Mouse (Mus musculus) forebrain, embryonic 11.5 days (tissue): ENCODE data around the gene Metap2. TPM values are rescaled to one million over a fixed set of nuclear protein-coding genes. Genes with fewer than 3 reads are reported as not detected.

Experiments used
- ATAC-seq: fragments of 200-750 bp; cut with Nextera tagmentation; replicated peaks from 2 replicates; pipeline ENCODE4 v1.8.0; 2017; ENCODE audit warnings: moderate TSS enrichment; ENCODE audit not compliant: low FRiP score
- DNase-seq: peaks from one replicate; pipeline ENCODE4 v3.0.0-alpha.2; 2017; ENCODE audit warnings: low spot score
- H3K27ac ChIP-seq: fragments of 300-500 bp; sonication (generic); 2 replicates; pipeline ENCODE4 v1.5.1; 2014; ENCODE audit warnings: low read depth, low read length
- H3K27me3 ChIP-seq: fragments of 300-500 bp; sonication (generic); 2 replicates; pipeline ENCODE4 v1.6.1; 2014; ENCODE audit warnings: mild to moderate bottlenecking, low read length, mixed read lengths; ENCODE audit not compliant: control insufficient read depth, insufficient read depth
- H3K36me3 ChIP-seq: fragments of 300-500 bp; sonication (generic); 2 replicates; pipeline ENCODE4 v1.6.1; 2014; ENCODE audit warnings: mild to moderate bottlenecking, low read length, moderate library complexity, mixed read lengths; ENCODE audit not compliant: control insufficient read depth, insufficient read depth
- H3K4me1 ChIP-seq: fragments of 300-500 bp; sonication (generic); replicated peaks from 2 replicates; pipeline ENCODE4 v1.6.1; 2014; ENCODE audit warnings: low read length, mixed read lengths; ENCODE audit not compliant: control insufficient read depth, insufficient read depth
- H3K4me2 ChIP-seq: fragments of 300-500 bp; sonication (generic); 2 replicates; pipeline ENCODE4 v1.6.1; 2014; ENCODE audit warnings: low read depth, mild to moderate bottlenecking, low read length, moderate library complexity, mixed read lengths; ENCODE audit not compliant: severe bottlenecking
- H3K4me3 ChIP-seq: fragments of 300-500 bp; sonication (generic); 2 replicates; pipeline ENCODE4 v1.5.1; 2014; ENCODE audit warnings: low read depth, low read length
- H3K9ac ChIP-seq: fragments of 300-500 bp; sonication (generic); 2 replicates; pipeline ENCODE4 v1.6.1; 2014; ENCODE audit warnings: low read length
- H3K9me3 ChIP-seq: fragments of 300-500 bp; sonication (generic); 2 replicates; pipeline ENCODE4 v1.6.1; 2016; ENCODE audit warnings: low read length, mixed read lengths; ENCODE audit not compliant: control insufficient read depth
- WGBS: fragments of 180-500 bp; shearing (Covaris S2); extraction: QIAGEN DNeasy Blood & Tissue Kit; methylation state at CpG from one replicate; pipeline ENCODE4 v1.1.7; 2014; 5-methylcytosine and 5-hydroxymethylcytosine counted together
- polyA plus RNA-seq: library from polyadenylated mRNA; unstranded; fragments of >200 nt; fragmentation: Nextera tagmentation; extraction: Ambion mirVana; gene quantifications from 2 replicates; pipeline ENCODE4 v1.2.1, GENCODE M21; 2014

The Metap2 gene
- polyA plus RNA-seq, 1 experiment from 2014 or later, result 237 TPM

DNA sequence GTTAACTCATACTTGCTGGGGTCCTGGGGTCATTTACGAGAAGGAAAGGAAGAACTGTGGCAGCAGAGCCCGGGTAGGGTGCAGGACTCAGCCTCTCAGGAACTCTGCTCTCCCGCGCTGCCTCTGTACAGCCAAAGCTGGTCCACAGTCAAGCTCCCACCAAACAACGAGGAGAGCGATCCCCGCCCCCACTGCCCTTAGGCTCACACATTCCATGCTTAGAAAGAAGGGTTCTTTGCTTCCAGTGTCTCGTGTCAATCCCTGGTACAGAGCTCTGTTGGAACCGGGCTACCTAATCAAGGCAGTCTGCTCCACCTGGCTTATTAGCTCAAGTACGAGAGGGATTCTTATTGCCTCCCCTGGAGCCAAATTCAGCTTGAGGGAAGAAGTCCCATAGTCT, 10.5 kb upstream of the Metap2 start:
- ATAC-seq, result no peak

DNA sequence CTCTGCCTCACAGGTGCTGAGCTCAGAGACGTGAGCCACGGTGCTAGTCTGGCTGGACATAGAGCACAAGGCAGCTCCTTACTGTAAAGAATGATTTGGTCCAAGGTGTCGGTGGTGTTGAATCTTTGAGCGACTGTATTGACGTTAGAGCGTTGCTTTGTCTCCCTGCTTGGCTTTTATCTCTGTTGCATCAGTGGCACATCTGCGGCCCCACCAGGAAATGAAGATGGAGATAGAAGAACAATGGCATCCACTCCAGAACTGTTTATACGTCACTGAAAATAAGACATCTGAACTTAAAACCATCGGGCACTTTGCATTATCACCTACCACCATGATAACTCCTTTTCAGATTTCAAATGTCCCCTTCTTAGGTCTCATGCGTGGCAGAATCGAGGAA, 3.0 kb upstream of the Metap2 start:
- 92% methylated on average over 11 of the region's 11 CpGs for WGBS
- Histone ChIP-seq H3K36me3 (no peaks in the 10 kb centered on the region), H3K27ac (no peak overlapping the region), H3K4me3 (no peak overlapping the region), H3K4me2 (no peak overlapping the region), H3K27me3 (no peaks in the 10 kb centered on the region), H3K4me1 (no peaks in the 10 kb centered on the region), H3K9ac (no peak overlapping the region), H3K9me3 (no peaks in the 10 kb centered on the region)
- DNase-seq (no peak), ATAC-seq (no peak)

More for the DNA sequence above, 10.5 kb upstream of the Metap2 start:
- no peak overlapping the region for H3K4me3 ChIP-seq
- no peaks in the 10 kb centered on the region for H3K27me3 ChIP-seq
- no peak overlapping the region for H3K27ac ChIP-seq
- no peaks in the 10 kb centered on the region for H3K36me3 ChIP-seq
- DNase-seq, result peak; percentile 55
- no peak overlapping the region for H3K9ac ChIP-seq
- no peaks in the 10 kb centered on the region for H3K4me1 ChIP-seq
- no peaks in the 10 kb centered on the region for H3K9me3 ChIP-seq
- H3K4me2 ChIP-seq, result no peak overlapping the region
- 67% methylated on average over 10 of the region's 10 CpGs for WGBS

GRCm38 (mm10) chr10:93899303-93899702, 2.4 kb upstream of the Metap2 start:
- Histone ChIP-seq H3K4me2 (no peak overlapping the region), H3K27ac (no peak overlapping the region), H3K4me1 (no peaks in the 10 kb centered on the region), H3K27me3 (no peaks in the 10 kb centered on the region), H3K9ac (no peak overlapping the region), H3K36me3 (no peaks in the 10 kb centered on the region), H3K9me3 (no peaks in the 10 kb centered on the region), H3K4me3 (no peak overlapping the region)
- no peak for DNase-seq
- ATAC-seq, result no peak
- WGBS, result 67% methylated on average over 2 of the region's 2 CpGs

DNA sequence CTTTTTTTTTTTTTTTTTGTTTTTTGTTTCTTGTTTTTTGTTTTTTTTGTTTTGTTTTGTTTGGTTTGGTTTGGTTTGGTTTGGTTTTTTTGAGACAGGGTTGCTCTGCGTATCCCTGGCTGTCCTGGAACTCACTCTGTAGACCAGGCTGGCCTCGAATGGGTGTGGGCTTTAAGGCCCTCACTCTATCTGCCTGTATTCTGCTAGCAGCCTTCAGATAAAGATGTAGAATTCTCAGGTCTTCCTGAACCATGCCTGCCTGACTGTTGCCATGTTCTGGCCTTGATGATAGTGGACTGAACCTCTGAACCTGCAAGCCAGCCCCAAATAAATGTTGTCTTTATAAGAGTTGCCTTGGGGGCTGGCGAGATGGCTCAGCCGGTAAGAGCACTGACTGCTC, 4.3 kb downstream of the Metap2 start:
- H3K9ac ChIP-seq, result no peak overlapping the region
- 85% methylated on average over 4 of the region's 4 CpGs for WGBS

DNA sequence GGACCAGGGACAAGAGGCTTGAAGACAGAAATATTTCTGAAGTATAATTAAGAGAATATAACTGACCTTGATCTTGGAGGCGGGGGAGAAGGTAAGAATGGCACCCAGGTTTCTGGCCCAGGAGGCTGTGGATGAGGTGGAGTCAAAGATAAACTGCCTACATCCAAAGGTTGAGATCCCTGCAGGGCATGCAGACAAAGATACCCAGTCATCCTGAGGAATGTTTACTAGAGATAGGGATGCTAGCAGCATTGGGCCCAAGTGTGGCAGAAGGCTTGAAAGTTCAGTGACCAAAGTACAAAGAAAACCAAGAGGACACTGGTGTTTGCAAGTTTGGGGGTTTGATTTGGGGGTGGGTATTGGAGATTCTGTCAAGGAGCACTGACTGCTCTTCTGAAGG, 5.9 kb downstream of the Metap2 start:
- Histone ChIP-seq H3K27me3 (no peaks in the 10 kb centered on the region), H3K36me3 (peaks cover 2% of the 10 kb centered on the region; the same call in 1 of the 2 replicates), H3K4me2 (no peak overlapping the region), H3K4me1 (peaks cover 11% of the 10 kb centered on the region), H3K27ac (no peak overlapping the region), H3K9me3 (no peaks in the 10 kb centered on the region), H3K9ac (no peak overlapping the region), H3K4me3 (no peak overlapping the region)
- 94% methylated on average over 1 of the region's 1 CpGs for WGBS
- DNase-seq (no peak), ATAC-seq (no peak)

More for the DNA sequence above, 4.3 kb downstream of the Metap2 start:
- no peak for ATAC-seq
- Histone ChIP-seq H3K27me3 (no peaks in the 10 kb centered on the region), H3K4me1 (peaks cover 11% of the 10 kb centered on the region), H3K4me2 (no peak overlapping the region), H3K36me3 (no peaks in the 10 kb centered on the region), H3K9me3 (no peaks in the 10 kb centered on the region), H3K27ac (no peak overlapping the region), H3K4me3 (no peak overlapping the region)
- DNase-seq, result no peak

GRCm38 (mm10) chr10:93890565-93890964, 6.3 kb downstream of the Metap2 start:
- DNase-seq, result no peak
- Histone ChIP-seq H3K4me1 (peaks cover 11% of the 10 kb centered on the region), H3K9ac (peak overlapping the region; percentile 95; the same call in 1 of the 2 replicates), H3K4me3 (no peak overlapping the region; the same call in 1 of the 2 replicates), H3K27ac (no peak overlapping the region), H3K27me3 (no peaks in the 10 kb centered on the region), H3K4me2 (peak overlapping the region; percentile 83; the same call in 1 of the 2 replicates), H3K36me3 (peaks cover 4% of the 10 kb centered on the region; the same call in 1 of the 2 replicates), H3K9me3 (no peaks in the 10 kb centered on the region)
- ATAC-seq, result no peak
- 60% methylated on average over 4 of the region's 4 CpGs for WGBS

GRCm38 (mm10) chr10:93889976-93890375, 6.9 kb downstream of the Metap2 start:
- Histone ChIP-seq H3K27ac (peak overlapping the region; percentile 41; the same call in 1 of the 2 replicates), H3K9me3 (no peaks in the 10 kb centered on the region), H3K4me2 (peak overlapping the region; percentile 83), H3K4me1 (peaks cover 11% of the 10 kb centered on the region), H3K9ac (peak overlapping the region; percentile 95), H3K36me3 (peaks cover 6% of the 10 kb centered on the region; the same call in 1 of the 2 replicates), H3K27me3 (no peaks in the 10 kb centered on the region), H3K4me3 (peak overlapping the region; percentile 97)
- ATAC-seq, result no peak; the same call in 1 of the 2 replicates
- no peak for DNase-seq
- under 1% methylated on average over 22 of the region's 22 CpGs for WGBS

GRCm38 (mm10) chr10:93889579-93889950, 7.3 kb downstream of the Metap2 start:
- no peaks in the 10 kb centered on the region for H3K9me3 ChIP-seq
- peak overlapping the region; percentile 97 for H3K4me3 ChIP-seq
- H3K9ac ChIP-seq, result peak overlapping the region; percentile 95
- under 1% methylated on average over 26 of the region's 30 CpGs for WGBS
- peak; percentile 94 for DNase-seq
- ATAC-seq, result peak; percentile 99
- H3K4me1 ChIP-seq, result peaks cover 11% of the 10 kb centered on the region
- peak overlapping the region; percentile 83 for H3K4me2 ChIP-seq
- peaks cover 8% of the 10 kb centered on the region; the same call in 1 of the 2 replicates for H3K36me3 ChIP-seq
- H3K27me3 ChIP-seq, result no peaks in the 10 kb centered on the region
- H3K27ac ChIP-seq, result peak overlapping the region; percentile 72; the same call in 1 of the 2 replicates

DNA sequence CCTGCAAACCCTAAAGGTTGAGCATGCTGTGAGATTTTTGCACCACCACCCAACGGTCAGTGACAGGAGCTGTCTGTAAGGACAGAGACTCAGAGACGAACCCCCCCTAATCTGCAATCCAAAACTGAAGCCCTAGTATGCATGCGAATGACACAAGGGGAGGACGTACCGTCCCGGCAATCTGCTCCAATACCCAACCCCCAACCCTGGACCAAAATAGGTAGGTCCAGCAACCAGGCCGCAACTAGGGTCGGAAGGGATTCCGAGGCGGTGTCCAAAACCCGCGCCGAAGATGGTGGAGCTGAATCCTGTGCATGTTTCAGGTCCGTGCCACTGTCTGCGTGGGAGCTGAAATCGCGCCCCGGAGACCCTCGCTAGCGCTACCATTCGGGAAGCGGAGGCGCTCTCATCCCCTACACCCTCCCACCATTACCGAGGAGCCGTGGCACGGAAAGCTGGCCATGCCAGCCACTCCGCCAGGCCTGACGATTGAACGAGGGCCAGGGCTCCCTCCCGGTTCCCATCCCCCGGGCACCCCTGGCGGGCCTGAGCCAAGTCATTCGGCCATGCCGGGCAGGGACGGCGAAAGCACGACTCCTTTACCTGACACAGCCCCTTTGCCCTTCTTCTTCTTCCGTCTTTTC, 7.8 kb downstream of the Metap2 start:
- Histone ChIP-seq H3K9ac (peak overlapping the region; percentile 95), H3K4me2 (peak overlapping the region; percentile 83), H3K27me3 (no peaks in the 10 kb centered on the region), H3K27ac (peak overlapping the region; percentile 72; the same call in 1 of the 2 replicates), H3K4me3 (peak overlapping the region; percentile 97), H3K9me3 (no peaks in the 10 kb centered on the region), H3K4me1 (peaks cover 11% of the 10 kb centered on the region), H3K36me3 (peaks cover 9% of the 10 kb centered on the region; the same call in 1 of the 2 replicates)
- under 1% methylated on average over 38 of the region's 38 CpGs for WGBS
- ATAC-seq, result peak; percentile 75
- DNase-seq, result no peak
